Mouse (Mus musculus): ENCODE measurements around the gene Aff3.

The Aff3 gene

GRCm38 (mm10) chr1:38546696-38547095, 118.1 kb downstream of the Aff3 start:
- intact Hi-C loops (cut with DNase I): no loop called here

- intact Hi-C loops (cut with DNase I): no loop called here
Observed at GRCm38 (mm10) chr1:38545282-38545945, 119.3 kb downstream of the Aff3 start.

GRCm38 (mm10) chr1:38544501-38544900, 120.3 kb downstream of the Aff3 start:
- intact Hi-C loops (cut with DNase I): no loop called here

GRCm38 (mm10) chr1:38541536-38541935, 123.2 kb downstream of the Aff3 start:
- intact Hi-C loops (cut with DNase I): no loop called here

GRCm38 (mm10) chr1:38536929-38537540, 127.7 kb downstream of the Aff3 start:
- intact Hi-C loops (cut with DNase I): no loop called here

- intact Hi-C loops (cut with DNase I): no loop called here
Observed at GRCm38 (mm10) chr1:38532581-38532980, 132.2 kb downstream of the Aff3 start.

GRCm38 (mm10) chr1:38528607-38529006, 136.1 kb downstream of the Aff3 start:
- intact Hi-C loops (cut with DNase I): no loop called here

GRCm38 (mm10) chr1:38526568-38526967, 138.2 kb downstream of the Aff3 start:
- intact Hi-C loops (cut with DNase I): no loop called here

- intact Hi-C loops (cut with DNase I): no loop called here
Observed at GRCm38 (mm10) chr1:38521651-38522050, 143.1 kb downstream of the Aff3 start.

GRCm38 (mm10) chr1:38516225-38516624, 148.5 kb downstream of the Aff3 start:
- intact Hi-C loops (cut with DNase I): no loop called here

GRCm38 (mm10) chr1:38514634-38515011, 150.1 kb downstream of the Aff3 start:
- intact Hi-C loops (cut with DNase I): no loop called here

GRCm38 (mm10) chr1:38513970-38514633, 150.7 kb downstream of the Aff3 start:
- intact Hi-C loops (cut with DNase I): no loop called here

- intact Hi-C loops (cut with DNase I): no loop called here
Observed at GRCm38 (mm10) chr1:38512258-38513081, 152.3 kb downstream of the Aff3 start.

GRCm38 (mm10) chr1:38511076-38511475, 153.7 kb downstream of the Aff3 start:
- intact Hi-C loops (cut with DNase I): no loop called here

GRCm38 (mm10) chr1:38509301-38509700, 155.5 kb downstream of the Aff3 start:
- intact Hi-C loops (cut with DNase I): no loop called here

GRCm38 (mm10) chr1:38507636-38508179, 157.0 kb downstream of the Aff3 start:
- intact Hi-C loops (cut with DNase I): no loop called here

- intact Hi-C loops (cut with DNase I): no loop called here
Observed at GRCm38 (mm10) chr1:38506396-38506795, 158.4 kb downstream of the Aff3 start.

GRCm38 (mm10) chr1:38503431-38504089, 161.2 kb downstream of the Aff3 start:
- intact Hi-C loops (cut with DNase I): no loop called here

GRCm38 (mm10) chr1:38502797-38503196, 162.0 kb downstream of the Aff3 start:
- intact Hi-C loops (cut with DNase I): no loop called here

- intact Hi-C loops (cut with DNase I): no loop called here
Observed at GRCm38 (mm10) chr1:38501231-38501630, 163.5 kb downstream of the Aff3 start.

GRCm38 (mm10) chr1:38499500-38499899, 165.3 kb downstream of the Aff3 start:
- intact Hi-C loops (cut with DNase I): no loop called here

Measured in adrenal gland (tissue).